Mouse (Mus musculus): ENCODE data around the gene Spred1.

GRCm38 (mm10) chr2:117123701-117124100 is 2.5 kb downstream of the Spred1 start:
- TF ChIP-seq EP300 (IDR thresholded peaks at IDR 0.05; ENCODE audit: low read depth) (no peak), CTCF (IDR thresholded peaks at IDR 0.05; ENCODE audit: low read depth) (no peak)
